Mouse (Mus musculus): ENCODE results near the gene Plpp4. TPM values are rescaled to one million over a fixed set of nuclear protein-coding genes. Genes with fewer than 3 reads are reported as not detected.

Plpp4 gene
- polyA plus RNA-seq, 2 experiments: 0.88 to 1.7 TPM

DNA sequence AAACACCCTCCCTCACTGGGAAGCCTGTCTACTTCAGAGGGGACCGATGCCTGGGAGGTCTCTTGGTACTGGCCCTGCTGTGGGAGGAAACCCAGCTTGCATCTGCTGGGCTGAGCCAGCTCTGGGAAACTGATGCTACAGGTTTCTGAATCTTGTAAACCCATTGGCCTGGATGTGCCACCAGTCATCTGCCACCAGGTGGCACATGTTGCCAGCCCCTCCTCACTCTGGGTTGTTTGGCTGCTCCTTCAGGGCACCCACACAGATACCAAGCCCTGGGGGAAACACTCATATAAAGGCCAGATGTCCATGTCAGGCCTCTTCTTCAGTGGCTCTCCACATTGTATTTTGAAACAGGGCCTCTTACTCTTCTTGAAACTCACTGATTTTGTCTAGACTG, 36.4 kb downstream of the Plpp4 start:
- DNase-seq (ENCODE audit: low spot score) (no peak), ATAC-seq (ENCODE audit: low FRiP score, low read depth) (no peak)
- Histone ChIP-seq H3K9me3 (ENCODE audit: control insufficient read depth, low read length) (no peaks in the 10 kb centered on the region), H3K27me3 (ENCODE audit: control insufficient read depth, insufficient read depth, low read length) (no peaks in the 10 kb centered on the region), H3K9ac (ENCODE audit: low read depth, low read length, severe bottlenecking) (no peak overlapping the region), H3K27ac (replicated peaks; ENCODE audit: low read depth, low read length) (no peak overlapping the region), H3K4me3 (replicated peaks; ENCODE audit: low read length) (no peak overlapping the region), H3K4me2 (replicated peaks; ENCODE audit: low read depth, low read length, severe bottlenecking) (no peak overlapping the region), H3K36me3 (ENCODE audit: control insufficient read depth, insufficient read depth, low read length) (no peaks in the 10 kb centered on the region), H3K4me1 (ENCODE audit: control insufficient read depth, insufficient read depth, low read length) (peaks cover 8% of the 10 kb centered on the region; the same call in 1 of the 2 replicates)
- TF ChIP-seq POLR2A (IDR thresholded peaks at IDR 0.05; ENCODE audit: borderline replicate concordance, extremely low read depth, insufficient read depth, insufficient read length): no peak
- 50% methylated on average over 1 of the region's 1 CpGs for WGBS

DNA sequence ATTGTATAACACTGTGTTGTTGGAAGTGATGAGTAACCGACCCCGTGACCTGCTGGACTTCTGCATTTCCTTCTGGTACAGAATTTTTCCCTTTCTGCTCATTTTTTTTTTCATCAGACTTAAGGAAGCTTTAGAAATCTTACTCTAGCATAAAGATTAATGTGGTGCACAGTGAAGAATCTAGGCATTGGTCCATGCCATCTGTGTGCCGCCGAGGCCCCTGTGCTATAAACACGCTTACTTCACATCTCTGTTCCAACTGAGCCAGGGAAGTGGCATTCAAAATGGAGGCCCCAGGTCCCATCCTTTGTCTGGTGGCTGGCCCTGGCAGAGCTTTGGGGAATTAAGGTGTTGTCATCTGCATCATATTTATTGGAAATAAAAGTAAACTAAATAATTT, 44.8 kb downstream of the Plpp4 start:
- 92% methylated on average over 5 of the region's 5 CpGs for WGBS
- no peak overlapping the region for H3K4me3 ChIP-seq (replicated peaks; ENCODE audit: low read length)
- no peak overlapping the region for H3K27ac ChIP-seq (replicated peaks; ENCODE audit: low read depth, low read length)
- no peaks in the 10 kb centered on the region for H3K4me1 ChIP-seq (ENCODE audit: control insufficient read depth, insufficient read depth, low read length)
- no peak overlapping the region for H3K9ac ChIP-seq (ENCODE audit: low read depth, low read length, severe bottlenecking)
- DNase-seq (ENCODE audit: low spot score) (no peak), ATAC-seq (ENCODE audit: low FRiP score, low read depth) (no peak)
- no peaks in the 10 kb centered on the region for H3K9me3 ChIP-seq (ENCODE audit: control insufficient read depth, low read length)
- H3K27me3 ChIP-seq (ENCODE audit: control insufficient read depth, insufficient read depth, low read length): no peaks in the 10 kb centered on the region
- H3K36me3 ChIP-seq (ENCODE audit: control insufficient read depth, insufficient read depth, low read length): no peaks in the 10 kb centered on the region
- H3K4me2 ChIP-seq (replicated peaks; ENCODE audit: low read depth, low read length, severe bottlenecking): no peak overlapping the region
- TF ChIP-seq POLR2A (IDR thresholded peaks at IDR 0.05; ENCODE audit: borderline replicate concordance, extremely low read depth, insufficient read depth, insufficient read length): no peak

DNA sequence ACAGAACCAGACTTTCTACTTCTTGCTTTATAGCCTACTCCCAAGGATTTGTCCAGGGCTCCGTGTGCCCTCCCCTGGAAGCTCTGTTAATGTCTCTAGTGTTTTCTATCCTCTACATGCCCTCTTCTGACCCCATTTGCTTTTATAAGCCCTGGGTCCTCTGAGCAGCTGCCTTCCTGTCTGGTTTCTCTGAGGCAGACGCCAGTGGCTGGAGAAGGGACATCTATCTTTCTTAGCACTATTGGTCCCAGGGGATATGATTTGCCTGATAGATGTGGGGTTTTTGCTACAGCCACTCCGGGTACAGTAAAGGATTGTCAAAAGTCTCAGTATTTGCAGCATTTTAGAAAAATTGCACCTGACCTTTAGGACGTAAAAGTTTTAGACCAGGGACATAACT, 46.5 kb downstream of the Plpp4 start:
- Histone ChIP-seq H3K9ac (ENCODE audit: low read depth, low read length, severe bottlenecking) (no peak overlapping the region), H3K36me3 (ENCODE audit: control insufficient read depth, insufficient read depth, low read length) (no peaks in the 10 kb centered on the region), H3K4me3 (replicated peaks; ENCODE audit: low read length) (no peak overlapping the region), H3K4me2 (replicated peaks; ENCODE audit: low read depth, low read length, severe bottlenecking) (no peak overlapping the region), H3K4me1 (ENCODE audit: control insufficient read depth, insufficient read depth, low read length) (no peaks in the 10 kb centered on the region), H3K27ac (replicated peaks; ENCODE audit: low read depth, low read length) (no peak overlapping the region), H3K27me3 (ENCODE audit: control insufficient read depth, insufficient read depth, low read length) (no peaks in the 10 kb centered on the region), H3K9me3 (ENCODE audit: control insufficient read depth, low read length) (no peaks in the 10 kb centered on the region)
- no peak for ATAC-seq (ENCODE audit: low FRiP score, low read depth)
- WGBS: 50% methylated on average over 4 of the region's 4 CpGs
- no peak for DNase-seq (ENCODE audit: low spot score)
- TF ChIP-seq POLR2A (IDR thresholded peaks at IDR 0.05; ENCODE audit: borderline replicate concordance, extremely low read depth, insufficient read depth, insufficient read length): no peak

DNA sequence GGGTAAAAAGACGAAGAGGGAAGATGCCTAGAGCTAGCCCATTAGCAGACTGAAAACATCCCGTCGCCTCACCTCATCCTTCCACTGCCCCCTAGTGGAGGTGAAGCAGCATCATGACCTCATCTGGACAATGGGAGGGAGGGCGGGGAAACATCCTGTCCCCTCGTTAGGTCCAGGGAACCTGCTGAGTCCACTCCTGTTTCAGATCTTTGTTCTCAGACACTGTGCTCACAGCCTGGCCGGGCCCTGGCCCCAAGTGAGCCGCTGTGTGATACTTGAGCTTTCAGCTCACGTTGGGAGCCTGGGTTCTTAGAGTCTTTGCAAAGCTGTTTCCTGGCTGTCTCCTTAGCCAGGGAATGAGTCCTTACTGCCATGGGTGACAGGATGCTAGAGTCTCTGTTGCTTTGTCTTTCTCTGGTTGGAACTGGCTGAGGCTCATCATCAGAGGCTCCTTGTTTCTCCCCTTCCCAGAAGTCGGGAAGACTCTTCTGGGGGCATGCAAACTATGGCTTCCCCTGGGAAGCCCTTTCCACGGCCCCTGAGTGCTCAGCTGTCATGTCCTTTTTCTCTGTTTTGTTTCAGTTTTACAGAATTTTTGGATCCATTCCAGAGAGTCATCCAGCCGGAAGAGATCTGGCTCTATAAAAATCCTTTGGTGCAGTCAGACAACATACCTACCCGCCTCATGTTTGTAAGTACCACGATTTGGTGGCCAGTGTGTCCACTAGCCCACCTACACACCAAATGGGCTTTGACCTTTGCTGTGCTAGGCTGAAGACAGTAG, 50.4 kb downstream of the Plpp4 start:
- 27% methylated on average over 13 of the region's 13 CpGs for WGBS
- Histone ChIP-seq H3K36me3 (ENCODE audit: control insufficient read depth, insufficient read depth, low read length) (no peaks in the 10 kb centered on the region), H3K4me2 (replicated peaks; ENCODE audit: low read depth, low read length, severe bottlenecking) (no peak overlapping the region), H3K9me3 (ENCODE audit: control insufficient read depth, low read length) (no peaks in the 10 kb centered on the region), H3K27me3 (ENCODE audit: control insufficient read depth, insufficient read depth, low read length) (no peaks in the 10 kb centered on the region), H3K27ac (replicated peaks; ENCODE audit: low read depth, low read length) (no peak overlapping the region), H3K4me3 (replicated peaks; ENCODE audit: low read length) (no peak overlapping the region), H3K4me1 (ENCODE audit: control insufficient read depth, insufficient read depth, low read length) (no peaks in the 10 kb centered on the region), H3K9ac (ENCODE audit: low read depth, low read length, severe bottlenecking) (no peak overlapping the region)
- no peak for TF ChIP-seq POLR2A (IDR thresholded peaks at IDR 0.05; ENCODE audit: borderline replicate concordance, extremely low read depth, insufficient read depth, insufficient read length)
- ATAC-seq (ENCODE audit: low FRiP score, low read depth) (no peak), DNase-seq (ENCODE audit: low spot score) (no peak)

DNA sequence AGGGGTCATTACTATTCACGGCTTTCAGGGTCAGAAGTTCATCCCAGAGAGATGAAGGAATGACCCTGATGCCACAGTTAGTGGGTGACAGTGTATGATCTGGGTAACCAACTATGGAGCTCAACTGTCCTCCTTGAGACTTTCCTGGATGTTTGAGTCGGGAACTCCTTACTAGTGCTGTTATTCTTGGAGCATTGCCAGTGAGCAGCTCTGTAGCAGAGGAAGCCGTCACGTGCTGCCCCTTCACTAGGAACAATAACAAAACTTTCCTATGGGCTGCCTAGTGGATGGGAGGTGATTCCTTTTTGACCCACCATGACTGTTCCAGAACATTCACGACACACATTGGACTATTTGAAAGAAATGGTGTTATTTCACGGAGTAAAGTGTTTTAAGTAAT, 51.8 kb downstream of the Plpp4 start:
- Histone ChIP-seq H3K9me3 (ENCODE audit: control insufficient read depth, low read length) (no peaks in the 10 kb centered on the region), H3K4me1 (ENCODE audit: control insufficient read depth, insufficient read depth, low read length) (no peaks in the 10 kb centered on the region), H3K4me3 (replicated peaks; ENCODE audit: low read length) (no peak overlapping the region), H3K27ac (replicated peaks; ENCODE audit: low read depth, low read length) (no peak overlapping the region), H3K27me3 (ENCODE audit: control insufficient read depth, insufficient read depth, low read length) (no peaks in the 10 kb centered on the region), H3K4me2 (replicated peaks; ENCODE audit: low read depth, low read length, severe bottlenecking) (no peak overlapping the region), H3K9ac (ENCODE audit: low read depth, low read length, severe bottlenecking) (no peak overlapping the region), H3K36me3 (ENCODE audit: control insufficient read depth, insufficient read depth, low read length) (no peaks in the 10 kb centered on the region)
- DNase-seq (ENCODE audit: low spot score): peak; percentile 67
- 53% methylated on average over 6 of the region's 6 CpGs for WGBS
- no peak for ATAC-seq (ENCODE audit: low FRiP score, low read depth)
- no peak for TF ChIP-seq POLR2A (IDR thresholded peaks at IDR 0.05; ENCODE audit: borderline replicate concordance, extremely low read depth, insufficient read depth, insufficient read length)
